Mouse (Mus musculus): ENCODE results near the gene Nhs.

Nhs gene

GRCm38 (mm10) chrX:162159637-162160611, at the start of gene Nhs:
TSS of gene Nhs (minus strand) at chrX:162159730.
- in situ Hi-C loops (cut with MboI; ENCODE audit: low pct_unique_long_range_greater_than_20kb in 1 of 2, low sequenced_read_pairs in 2 of 2, unreplicated experiment in 1 of 2) = loop anchor here in 1 of 2 experiments (10.0 kb wide), 1 partner anchor 135 kb away; no protein-coding TSS in a partner anchor

- in situ Hi-C loops (cut with MboI; ENCODE audit: low pct_unique_long_range_greater_than_20kb in 1 of 2, low sequenced_read_pairs in 2 of 2, unreplicated experiment in 1 of 2) = no loop called here
Observed at GRCm38 (mm10) chrX:162206350-162206884, 46.9 kb upstream of the Nhs start.

- in situ Hi-C loops (cut with MboI; ENCODE audit: low pct_unique_long_range_greater_than_20kb in 1 of 2, low sequenced_read_pairs in 2 of 2, unreplicated experiment in 1 of 2) = loop anchor here in 1 of 2 experiments (10.0 kb wide), 1 partner anchor 134 kb away; no protein-coding TSS in a partner anchor
Observed at GRCm38 (mm10) chrX:162158743-162159636, 540 bp downstream of the Nhs start.

- in situ Hi-C loops (cut with MboI; ENCODE audit: low pct_unique_long_range_greater_than_20kb in 1 of 2, low sequenced_read_pairs in 2 of 2, unreplicated experiment in 1 of 2) = loop anchor here in 1 of 2 experiments (10.0 kb wide), 1 partner anchor 133 kb away; no protein-coding TSS in a partner anchor
Observed at GRCm38 (mm10) chrX:162158142-162158541, 1.4 kb downstream of the Nhs start.

GRCm38 (mm10) chrX:162137807-162138206, 21.7 kb downstream of the Nhs start:
- in situ Hi-C loops (cut with MboI; ENCODE audit: low pct_unique_long_range_greater_than_20kb in 1 of 2, low sequenced_read_pairs in 2 of 2, unreplicated experiment in 1 of 2) = no loop called here

- in situ Hi-C loops (cut with MboI; ENCODE audit: low pct_unique_long_range_greater_than_20kb in 1 of 2, low sequenced_read_pairs in 2 of 2, unreplicated experiment in 1 of 2) = no loop called here
Observed at GRCm38 (mm10) chrX:162113257-162113656, 46.3 kb downstream of the Nhs start.

- in situ Hi-C loops (cut with MboI; ENCODE audit: low pct_unique_long_range_greater_than_20kb in 1 of 2, low sequenced_read_pairs in 2 of 2, unreplicated experiment in 1 of 2) = no loop called here
Observed at GRCm38 (mm10) chrX:162102802-162103434, 56.6 kb downstream of the Nhs start.

- in situ Hi-C loops (cut with MboI; ENCODE audit: low pct_unique_long_range_greater_than_20kb in 1 of 2, low sequenced_read_pairs in 2 of 2, unreplicated experiment in 1 of 2) = no loop called here
Observed at GRCm38 (mm10) chrX:162098364-162098763, 61.2 kb downstream of the Nhs start.

GRCm38 (mm10) chrX:162087291-162087690, 72.2 kb downstream of the Nhs start:
- in situ Hi-C loops (cut with MboI; ENCODE audit: low pct_unique_long_range_greater_than_20kb in 1 of 2, low sequenced_read_pairs in 2 of 2, unreplicated experiment in 1 of 2) = no loop called here

- in situ Hi-C loops (cut with MboI; ENCODE audit: low pct_unique_long_range_greater_than_20kb in 1 of 2, low sequenced_read_pairs in 2 of 2, unreplicated experiment in 1 of 2) = no loop called here
Observed at GRCm38 (mm10) chrX:162085897-162086200, 73.7 kb downstream of the Nhs start.

- in situ Hi-C loops (cut with MboI; ENCODE audit: low pct_unique_long_range_greater_than_20kb in 1 of 2, low sequenced_read_pairs in 2 of 2, unreplicated experiment in 1 of 2) = no loop called here
Observed at GRCm38 (mm10) chrX:162085062-162085896, 74.3 kb downstream of the Nhs start.

GRCm38 (mm10) chrX:162063164-162063563, 96.4 kb downstream of the Nhs start:
- in situ Hi-C loops (cut with MboI; ENCODE audit: low pct_unique_long_range_greater_than_20kb in 1 of 2, low sequenced_read_pairs in 2 of 2, unreplicated experiment in 1 of 2) = no loop called here

- in situ Hi-C loops (cut with MboI; ENCODE audit: low pct_unique_long_range_greater_than_20kb in 1 of 2, low sequenced_read_pairs in 2 of 2, unreplicated experiment in 1 of 2) = no loop called here
Observed at GRCm38 (mm10) chrX:162055635-162056034, 103.9 kb downstream of the Nhs start.

- in situ Hi-C loops (cut with MboI; ENCODE audit: low pct_unique_long_range_greater_than_20kb in 1 of 2, low sequenced_read_pairs in 2 of 2, unreplicated experiment in 1 of 2) = no loop called here
Observed at GRCm38 (mm10) chrX:162053566-162053965, 106.0 kb downstream of the Nhs start.

- in situ Hi-C loops (cut with MboI; ENCODE audit: low pct_unique_long_range_greater_than_20kb in 1 of 2, low sequenced_read_pairs in 2 of 2, unreplicated experiment in 1 of 2) = no loop called here
Observed at GRCm38 (mm10) chrX:162052534-162052933, 107.0 kb downstream of the Nhs start.

GRCm38 (mm10) chrX:162049616-162050015, 109.9 kb downstream of the Nhs start:
- in situ Hi-C loops (cut with MboI; ENCODE audit: low pct_unique_long_range_greater_than_20kb in 1 of 2, low sequenced_read_pairs in 2 of 2, unreplicated experiment in 1 of 2) = no loop called here

- in situ Hi-C loops (cut with MboI; ENCODE audit: low pct_unique_long_range_greater_than_20kb in 1 of 2, low sequenced_read_pairs in 2 of 2, unreplicated experiment in 1 of 2) = no loop called here
Observed at GRCm38 (mm10) chrX:162045527-162045926, 114.0 kb downstream of the Nhs start.

GRCm38 (mm10) chrX:162044109-162044508, 115.4 kb downstream of the Nhs start:
- in situ Hi-C loops (cut with MboI; ENCODE audit: low pct_unique_long_range_greater_than_20kb in 1 of 2, low sequenced_read_pairs in 2 of 2, unreplicated experiment in 1 of 2) = no loop called here

Measured in mouse embryonic stem cell (cell line).